Mouse (Mus musculus): ENCODE measurements around the gene Bad. TPM values are rescaled to one million over a fixed set of nuclear protein-coding genes. Genes with fewer than 3 reads are reported as not detected.

Bad gene
- total RNA-seq, 1 experiment from 2014 or later: 10.3 TPM

- no peak for ATAC-seq (replicated peaks; ENCODE audit: insufficient number of reproducible peaks, low FRiP score, low TSS enrichment, poor library complexity, severe bottlenecking)
These were observed 52.3 kb downstream of the Bad start for GRCm38 (mm10) chr19:6994002-6994401.

GRCm38 (mm10) chr19:6994489-6994888 is 52.8 kb downstream of the Bad start:
- no peak for ATAC-seq (replicated peaks; ENCODE audit: insufficient number of reproducible peaks, low FRiP score, low TSS enrichment, poor library complexity, severe bottlenecking)

DNA sequence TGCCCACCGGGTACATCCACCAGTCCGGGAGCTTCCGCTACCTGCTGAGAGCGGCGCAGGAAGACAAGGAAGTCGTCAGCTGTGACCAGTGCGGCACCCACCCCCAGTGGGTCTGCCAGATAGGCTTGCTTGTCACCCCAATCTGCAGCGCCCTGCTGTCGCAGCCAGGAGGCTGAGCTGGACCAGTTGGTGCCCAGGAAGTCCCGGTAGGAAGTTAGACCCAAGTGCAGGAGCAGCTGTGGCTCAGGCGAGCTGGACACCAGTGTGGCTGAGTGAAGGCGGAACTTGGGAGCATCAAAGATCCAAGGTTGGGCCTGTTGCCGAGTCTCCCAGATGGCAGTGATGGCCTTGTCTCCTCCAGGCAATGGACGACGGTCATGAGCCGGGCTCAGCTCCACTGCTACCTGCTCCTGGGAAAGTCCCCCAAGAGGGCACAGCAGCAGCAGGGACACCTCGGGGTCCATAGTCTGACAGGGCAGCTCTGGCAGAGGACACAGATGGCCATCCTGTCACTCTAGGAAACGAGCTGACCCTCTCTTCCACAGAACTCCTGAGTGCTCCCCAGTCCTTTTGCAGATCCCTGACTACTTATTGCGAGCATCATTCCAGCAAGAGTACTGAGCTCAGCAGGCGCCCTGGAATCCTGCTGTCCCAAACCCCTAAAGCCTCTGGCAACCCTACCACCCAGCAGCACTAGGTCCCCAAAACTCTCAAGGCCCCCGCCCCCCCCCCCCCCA is 53.8 kb downstream of the Bad start:
- ATAC-seq (replicated peaks; ENCODE audit: insufficient number of reproducible peaks, low FRiP score, low TSS enrichment, poor library complexity, severe bottlenecking): no peak

DNA sequence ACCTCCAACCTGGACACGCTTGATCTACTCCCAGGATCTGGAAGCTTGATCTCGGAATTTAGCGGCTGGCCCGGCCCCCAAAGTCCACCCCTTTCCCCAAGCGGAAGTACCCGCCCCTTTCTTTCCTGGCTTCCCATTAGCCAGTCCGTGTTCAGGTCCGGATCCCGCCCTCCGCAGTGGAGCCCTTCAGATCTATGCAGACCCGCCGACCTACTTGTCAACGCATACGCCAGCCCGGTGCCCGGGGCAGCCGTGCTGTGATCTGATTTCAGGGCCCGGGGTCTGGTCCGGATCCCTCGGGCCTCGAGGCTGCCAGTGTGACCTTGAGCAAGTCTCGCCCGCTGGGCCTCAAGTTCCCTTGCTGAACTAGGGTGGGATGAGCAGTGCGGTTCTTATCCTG is 54.3 kb downstream of the Bad start, which contains the start of the genes Nudt22 and Trpt1:
TSS of gene Nudt22 (minus strand) at position 112 of the 400 bp plus-strand sequence.
TSS of gene Trpt1 (plus strand) at position 126 of the 400 bp plus-strand sequence.
- ATAC-seq (replicated peaks; ENCODE audit: insufficient number of reproducible peaks, low FRiP score, low TSS enrichment, poor library complexity, severe bottlenecking): peak; percentile 47

GRCm38 (mm10) chr19:6997721-6998290 is 56.1 kb downstream of the Bad start:
- ATAC-seq (replicated peaks; ENCODE audit: insufficient number of reproducible peaks, low FRiP score, low TSS enrichment, poor library complexity, severe bottlenecking): no peak

GRCm38 (mm10) chr19:6999360-7000063 is 57.9 kb downstream of the Bad start:
- ATAC-seq (replicated peaks; ENCODE audit: insufficient number of reproducible peaks, low FRiP score, low TSS enrichment, poor library complexity, severe bottlenecking): no peak

Other genes with a start within 250 kb of the Bad start
- gene Rps6ka4, start 101.2 kb upstream of the Bad start, total RNA-seq (2017): 11.8 to 24.6 TPM (median 20.5 TPM) in 3 replicates
- gene Ccdc88b, start 83.7 kb upstream of the Bad start, total RNA-seq (2017): 92.9 to 171 TPM (median 102 TPM) in 3 replicates
- gene Trmt112, start 32.2 kb upstream of the Bad start, total RNA-seq (2017): 84.5 to 135 TPM (median 85.6 TPM) in 3 replicates
- gene Prdx5, start 31.8 kb upstream of the Bad start, total RNA-seq (2017): 520 to 936 TPM (median 803 TPM) in 3 replicates
- 39.1 to 50.2 TPM (median 46.8 TPM) in 3 replicates for gene Esrra, start 20.0 kb upstream of the Bad start, total RNA-seq (2017)
- not detected in 3 replicates for gene Catsperz, start 16.5 kb upstream of the Bad start, total RNA-seq (2017)
- gene Kcnk4, start 7.3 kb upstream of the Bad start, total RNA-seq (2017): not detected in 3 replicates
- 13.1 to 16.8 TPM (median 14.2 TPM) in 3 replicates for gene Gpr137, start 619 bp downstream of the Bad start, total RNA-seq (2017)
- 31.2 to 34.4 TPM (median 33.6 TPM) in 3 replicates for gene Ppp1r14b, start 33.1 kb downstream of the Bad start, total RNA-seq (2017)
- gene Plcb3, start 34.6 kb downstream of the Bad start, total RNA-seq (2017): 9.2 to 17.4 TPM (median 15.8 TPM) in 3 replicates
- gene Fkbp2, start 38.6 kb downstream of the Bad start, total RNA-seq (2017): 62.9 to 104 TPM (median 63.6 TPM) in 3 replicates
- gene Vegfb, start 45.8 kb downstream of the Bad start, total RNA-seq (2017): 0.43 to 3.0 TPM (median 1.8 TPM) in 3 replicates
- gene Dnajc4, start 50.7 kb downstream of the Bad start, total RNA-seq (2017): 20.1 to 34.0 TPM (median 27.0 TPM) in 3 replicates
- 8.8 to 12.2 TPM (median 9.7 TPM) in 3 replicates for gene Nudt22, start 54.3 kb downstream of the Bad start, total RNA-seq (2017)
- gene Trpt1, start 54.3 kb downstream of the Bad start, total RNA-seq (2017): 2.5 to 5.0 TPM (median 3.0 TPM) in 3 replicates
- 265 to 357 TPM (median 285 TPM) in 3 replicates for gene Fermt3, start 77.6 kb downstream of the Bad start, total RNA-seq (2017)
- gene Stip1, start 98.1 kb downstream of the Bad start, total RNA-seq (2017): 86.9 to 106 TPM (median 100 TPM) in 3 replicates
- 0.32 to 1.8 TPM in 2 of 3 replicates, not detected in the other for gene Macrod1, start 114.9 kb downstream of the Bad start, total RNA-seq (2017)
- 0.10 TPM in 1 of 3 replicates, not detected in the others for gene Flrt1, start 163.9 kb downstream of the Bad start, total RNA-seq (2017)